Mouse (Mus musculus): ENCODE measurements around the gene Rapgef4.

- TF ChIP-seq CTCF (IDR thresholded peaks at IDR 0.05) (no peak), EP300 (IDR thresholded peaks at IDR 0.05) (no peak)
Observed at GRCm38 (mm10) chr2:72175971-72176370, 194.9 kb downstream of the Rapgef4 start.

Measured in lung, postnatal 0 days (tissue).